Mouse (Mus musculus) liver, adult 2 months (tissue): ENCODE data around the gene Rnf10.

ENCODE experiments used
- CTCF ChIP-seq: fragments of 200-500 bp; IDR thresholded peaks from 2 replicates; pipeline ENCODE4 v1.5.1; 2011; ENCODE audit warnings: low read depth, low read length, control low read depth
- POLR2A ChIP-seq: fragments of 200-500 bp; IDR thresholded peaks from 2 replicates; pipeline ENCODE4 v1.6.1; 2011; ENCODE audit warnings: low read length, control low read depth; ENCODE audit not compliant: insufficient read depth; ENCODE audit errors: extremely low read depth

DNA sequence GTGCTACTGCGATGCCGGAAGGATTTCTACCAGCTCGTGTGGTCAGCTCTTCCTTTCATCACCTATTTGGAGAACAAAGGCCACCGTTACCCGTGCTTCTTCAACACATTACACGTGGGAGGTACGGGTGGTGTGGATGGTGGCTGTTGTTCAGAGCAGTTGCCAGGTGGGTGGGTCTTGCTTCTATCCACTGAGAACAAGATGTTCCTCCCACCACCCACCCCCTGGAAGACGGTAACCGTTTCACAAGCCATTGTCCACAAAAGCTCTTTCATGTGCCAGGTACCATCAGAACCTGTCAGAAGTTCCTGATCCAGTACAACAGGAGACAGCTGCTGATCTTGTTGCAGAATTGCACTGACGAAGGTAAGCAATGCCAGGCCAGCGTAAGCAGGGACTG, 32.5 kb downstream of the Rnf10 start:
- no peak for TF ChIP-seq POLR2A
- no peak for TF ChIP-seq CTCF
